Mouse (Mus musculus) hindbrain, embryonic 16.5 days (tissue): ENCODE data around the gene Slc22a8. TPM values are rescaled to one million over a fixed set of nuclear protein-coding genes. Genes with fewer than 3 reads are reported as not detected.

Source experiments
- ATAC-seq: fragments of 200-750 bp; cut with Nextera tagmentation; 2 replicates; pipeline ENCODE4 v1.8.0; 2017; ENCODE audit warnings: moderate TSS enrichment, moderate library complexity
- H3K27ac ChIP-seq: fragments of 300-500 bp; sonication (generic); 2 replicates; pipeline ENCODE4 v1.5.1; 2014; ENCODE audit warnings: low read depth, mild to moderate bottlenecking, control low read depth, low read length, moderate library complexity
- H3K27me3 ChIP-seq: fragments of 300-500 bp; sonication (generic); replicated peaks from 2 replicates; pipeline ENCODE4 v1.6.1; 2014; ENCODE audit warnings: low read length; ENCODE audit not compliant: control insufficient read depth, insufficient read depth
- H3K36me3 ChIP-seq: fragments of 300-500 bp; sonication (generic); 2 replicates; pipeline ENCODE4 v1.6.1; 2014; ENCODE audit warnings: mild to moderate bottlenecking, low read length, moderate library complexity, mixed read lengths; ENCODE audit not compliant: control insufficient read depth, insufficient read depth
- H3K4me1 ChIP-seq: fragments of 300-500 bp; sonication (generic); 2 replicates; pipeline ENCODE4 v1.6.1; 2014; ENCODE audit warnings: low read depth, low read length; ENCODE audit not compliant: control insufficient read depth, insufficient read depth
- H3K4me2 ChIP-seq: fragments of 300-500 bp; sonication (generic); 2 replicates; pipeline ENCODE4 v1.6.1; 2014; ENCODE audit warnings: mild to moderate bottlenecking, low read length, control low read depth, moderate library complexity
- H3K4me3 ChIP-seq: fragments of 300-500 bp; sonication (generic); 2 replicates; pipeline ENCODE4 v1.5.1; 2014; ENCODE audit warnings: mild to moderate bottlenecking, low read length, control low read depth, moderate library complexity
- H3K9ac ChIP-seq: fragments of 300-500 bp; sonication (generic); 2 replicates; pipeline ENCODE4 v1.6.1; 2014; ENCODE audit warnings: low read depth, mild to moderate bottlenecking, control low read depth, low read length, moderate library complexity
- H3K9me3 ChIP-seq: fragments of 300-500 bp; sonication (generic); 2 replicates; pipeline ENCODE4 v1.6.1; 2014; ENCODE audit warnings: mild to moderate bottlenecking, low read length, moderate library complexity; ENCODE audit not compliant: control insufficient read depth
- WGBS: fragments of 180-500 bp; shearing (Covaris S2); extraction: QIAGEN DNeasy Blood & Tissue Kit; methylation state at CpG from one replicate; pipeline ENCODE4 v1.1.7; 2014; 5-methylcytosine and 5-hydroxymethylcytosine counted together
- polyA plus RNA-seq: library from polyadenylated mRNA; unstranded; fragments of >200 nt; fragmentation: Nextera tagmentation; extraction: Ambion mirVana; gene quantifications from 2 replicates; pipeline ENCODE4 v1.2.1, GENCODE M21; 2015

Slc22a8 gene
- polyA plus RNA-seq, 1 experiment from 2014 or later = 15.9 TPM

DNA sequence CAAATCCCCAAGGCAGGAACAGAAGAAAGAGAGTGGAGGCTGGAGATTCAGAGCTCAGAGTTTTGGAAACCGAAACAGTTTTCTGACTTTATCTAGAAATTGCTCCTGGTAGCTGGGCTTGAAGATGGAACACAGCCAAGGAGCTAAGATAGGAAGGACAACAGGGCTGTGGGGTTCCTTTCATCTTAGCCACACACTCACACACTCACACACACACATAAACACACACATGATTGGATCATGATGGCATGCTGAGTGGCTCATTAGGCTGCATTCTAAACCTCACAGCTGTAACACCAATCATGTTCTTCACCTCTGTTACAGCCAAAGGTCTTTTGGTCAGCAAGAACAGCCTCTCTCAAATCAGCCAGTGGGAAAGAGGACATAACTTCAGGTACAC, 41.0 kb downstream of the Slc22a8 start:
- ATAC-seq = no peak
- no peaks in the 10 kb centered on the region for H3K27me3 ChIP-seq
- no peak overlapping the region for H3K9ac ChIP-seq
- H3K4me2 ChIP-seq = no peak overlapping the region
- H3K9me3 ChIP-seq = no peaks in the 10 kb centered on the region
- no peak overlapping the region for H3K27ac ChIP-seq
- no peaks in the 10 kb centered on the region for H3K4me1 ChIP-seq
- no peak overlapping the region for H3K4me3 ChIP-seq
- no peaks in the 10 kb centered on the region for H3K36me3 ChIP-seq
- WGBS = 65% methylated on average over 1 of the region's 1 CpGs

DNA sequence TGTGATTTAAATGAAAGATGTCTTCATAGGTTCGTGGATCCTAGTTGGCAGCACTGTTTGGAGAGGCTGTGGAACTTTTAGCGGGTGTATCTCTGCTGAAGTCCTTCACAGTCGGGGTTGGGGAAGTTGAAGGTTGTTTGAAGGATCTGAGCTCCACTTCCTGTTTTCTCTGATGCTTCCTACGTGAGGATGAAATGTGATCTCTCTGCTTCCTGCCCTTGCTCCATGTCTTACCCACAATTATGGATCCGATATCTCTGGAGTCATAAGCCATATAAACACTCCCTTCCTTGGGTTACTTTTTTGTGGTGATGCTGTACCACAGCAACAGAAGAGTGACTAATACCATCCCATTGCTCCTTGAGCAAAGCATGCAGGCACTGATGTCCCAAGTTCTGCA, 51.0 kb downstream of the Slc22a8 start:
- Histone ChIP-seq H3K27ac (no peak overlapping the region), H3K27me3 (no peaks in the 10 kb centered on the region), H3K36me3 (no peaks in the 10 kb centered on the region), H3K4me3 (no peak overlapping the region), H3K9me3 (no peaks in the 10 kb centered on the region), H3K9ac (no peak overlapping the region), H3K4me1 (no peaks in the 10 kb centered on the region), H3K4me2 (no peak overlapping the region)
- no peak for ATAC-seq
- 72% methylated on average over 5 of the region's 5 CpGs for WGBS

DNA sequence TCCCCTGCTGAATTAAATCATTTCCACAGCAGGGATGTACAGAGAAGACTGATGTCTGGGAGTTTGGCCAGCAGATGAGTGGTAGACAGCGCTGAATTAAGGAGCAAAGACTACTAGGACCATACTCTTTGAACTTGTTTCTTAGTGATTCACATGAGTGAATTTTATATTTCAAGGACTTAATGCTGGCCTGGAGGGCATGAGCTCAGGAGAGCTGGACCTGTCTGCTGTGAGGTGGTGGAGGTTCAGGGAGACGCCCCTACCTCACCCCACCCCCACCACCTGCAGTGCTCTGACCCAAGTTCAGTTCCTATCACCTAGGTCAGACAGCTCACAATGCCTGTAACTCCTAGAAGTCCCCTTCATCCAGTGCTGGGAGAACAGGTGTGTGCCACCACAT, 55.3 kb downstream of the Slc22a8 start:
- H3K36me3 ChIP-seq = no peaks in the 10 kb centered on the region
- WGBS = 77% methylated on average over 2 of the region's 2 CpGs
- no peak overlapping the region for H3K9ac ChIP-seq
- no peaks in the 10 kb centered on the region for H3K4me1 ChIP-seq
- no peak overlapping the region for H3K4me2 ChIP-seq
- no peak for ATAC-seq
- no peaks in the 10 kb centered on the region for H3K27me3 ChIP-seq
- no peak overlapping the region for H3K4me3 ChIP-seq
- H3K9me3 ChIP-seq = no peaks in the 10 kb centered on the region
- no peak overlapping the region for H3K27ac ChIP-seq

DNA sequence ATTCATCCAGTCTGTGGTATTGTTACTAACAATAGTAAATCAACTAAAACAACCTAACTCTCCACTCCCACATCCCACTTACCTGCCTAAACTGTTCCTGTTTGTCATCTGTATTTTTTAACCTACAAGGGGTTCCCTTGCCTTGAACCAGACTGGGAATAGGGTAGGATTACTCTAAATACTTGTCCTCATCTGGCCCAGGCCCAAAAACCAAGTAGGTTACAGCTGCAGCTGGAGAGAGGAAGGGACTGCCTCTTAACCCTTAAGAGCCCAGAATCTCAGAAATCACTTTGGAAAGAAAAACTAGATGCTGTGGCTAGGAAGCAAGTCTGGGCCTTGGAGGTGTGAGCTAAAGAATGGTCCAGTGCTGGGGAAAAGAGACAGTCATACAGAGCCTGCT, 64.8 kb downstream of the Slc22a8 start:
- Histone ChIP-seq H3K9me3 (no peaks in the 10 kb centered on the region), H3K4me1 (no peaks in the 10 kb centered on the region), H3K4me2 (no peak overlapping the region), H3K27me3 (no peaks in the 10 kb centered on the region), H3K27ac (no peak overlapping the region), H3K9ac (no peak overlapping the region), H3K36me3 (no peaks in the 10 kb centered on the region), H3K4me3 (no peak overlapping the region)
- ATAC-seq = no peak

DNA sequence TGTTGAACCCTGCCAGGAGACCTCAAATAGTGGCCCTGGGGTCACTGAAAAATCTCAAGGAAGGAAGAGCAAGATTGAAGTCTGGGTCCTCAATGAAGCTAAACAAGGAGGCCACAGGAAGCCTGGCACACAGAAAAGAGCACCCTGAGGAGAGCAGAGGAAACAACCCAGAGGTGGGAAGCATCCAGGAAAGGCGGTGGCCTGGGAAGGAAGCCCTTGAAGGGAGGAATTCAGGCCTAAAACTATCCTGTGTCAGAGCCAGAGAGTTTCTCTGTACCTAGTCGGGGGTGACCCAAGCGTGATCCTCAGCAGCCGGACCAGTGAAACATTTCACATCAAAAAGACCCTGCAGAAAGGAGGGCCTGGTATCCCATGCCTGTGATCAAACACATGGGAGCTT, 65.3 kb downstream of the Slc22a8 start:
- Histone ChIP-seq H3K9ac (no peak overlapping the region), H3K4me2 (no peak overlapping the region), H3K4me1 (no peaks in the 10 kb centered on the region), H3K9me3 (no peaks in the 10 kb centered on the region), H3K27ac (no peak overlapping the region), H3K36me3 (no peaks in the 10 kb centered on the region), H3K27me3 (no peaks in the 10 kb centered on the region), H3K4me3 (no peak overlapping the region)
- no peak for ATAC-seq
- WGBS = 66% methylated on average over 4 of the region's 4 CpGs

Other genes starting within 250 kb of the Slc22a8 start
- gene Slc22a30, start 186.1 kb upstream of the Slc22a8 start, polyA plus RNA-seq = not detected in 2 replicates
- 8.7 and 14.9 TPM in 2 replicates for gene Slc22a6, start 26.8 kb downstream of the Slc22a8 start, polyA plus RNA-seq
- 0.66 and 0.72 TPM in 2 replicates for gene Chrm1, start 72.5 kb downstream of the Slc22a8 start, polyA plus RNA-seq
- 183 and 191 TPM in 2 replicates for gene Slc3a2, start 132.1 kb downstream of the Slc22a8 start, polyA plus RNA-seq
- 89.6 and 92.0 TPM in 2 replicates for gene Wdr74, start 144.6 kb downstream of the Slc22a8 start, polyA plus RNA-seq
- 1.5 and 1.6 TPM in 2 replicates for gene 1700092M07Rik, start 149.5 kb downstream of the Slc22a8 start, polyA plus RNA-seq
- gene Stx5a, start 150.2 kb downstream of the Slc22a8 start, polyA plus RNA-seq = 109 and 119 TPM in 2 replicates
- gene Nxf1, start 165.8 kb downstream of the Slc22a8 start, polyA plus RNA-seq = 120 and 140 TPM in 2 replicates
- gene Tmem223, start 179.7 kb downstream of the Slc22a8 start, polyA plus RNA-seq = 200 and 220 TPM in 2 replicates
- gene Tmem179b, start 183.2 kb downstream of the Slc22a8 start, polyA plus RNA-seq = 30.4 and 32.1 TPM in 2 replicates
- 31.7 and 33.1 TPM in 2 replicates for gene Taf6l, start 195.2 kb downstream of the Slc22a8 start, polyA plus RNA-seq
- gene Polr2g, start 207.3 kb downstream of the Slc22a8 start, polyA plus RNA-seq = 136 and 147 TPM in 2 replicates
- gene Zbtb3, start 211.3 kb downstream of the Slc22a8 start, polyA plus RNA-seq = 8.0 and 8.1 TPM in 2 replicates
- 51.6 and 54.3 TPM in 2 replicates for gene Ttc9c, start 228.1 kb downstream of the Slc22a8 start, polyA plus RNA-seq
- gene Hnrnpul2, start 228.8 kb downstream of the Slc22a8 start, polyA plus RNA-seq = 5.1 and 5.8 TPM in 2 replicates
- gene AC129217.1, start 238.5 kb downstream of the Slc22a8 start, polyA plus RNA-seq = not detected in 2 replicates
- gene Bscl2, start 246.2 kb downstream of the Slc22a8 start, polyA plus RNA-seq = 117 TPM in 2 replicates
- gene Gng3, start 247.9 kb downstream of the Slc22a8 start, polyA plus RNA-seq = 477 and 526 TPM in 2 replicates